Mouse (Mus musculus) frontal cortex, postnatal 14 days (tissue): ENCODE measurements around the gene Fat3.

Experiments used
- DNase-seq, 2 experiments: peaks; one replicate each; pipeline ENCODE4 v3.0.0; 2022; ENCODE audit warnings: low spot score in 2 of 2

Gene Fat3

DNA sequence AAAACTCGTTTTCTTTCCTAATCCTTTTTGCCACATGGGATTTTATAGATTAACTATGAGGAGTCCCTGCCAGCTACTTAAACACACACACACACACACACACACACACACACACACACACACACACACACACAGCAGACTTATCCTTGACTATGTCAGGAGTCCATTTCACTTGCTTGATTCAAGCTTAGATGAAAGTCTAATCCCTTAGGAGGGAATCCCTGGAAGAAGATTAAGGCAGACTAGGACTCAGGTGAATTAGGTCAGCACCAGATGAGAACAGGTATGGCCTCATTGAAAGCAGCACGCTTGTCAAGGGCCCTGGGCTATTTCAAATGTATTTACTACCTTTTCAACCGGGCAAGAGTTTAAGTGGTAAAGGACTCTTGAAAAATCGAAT lies 553.0 kb downstream of the Fat3 start:
- DNase-seq: no peak

- no peak for DNase-seq
These were observed 556.9 kb downstream of the Fat3 start for GRCm38 (mm10) chr9:15944182-15944581.

DNA sequence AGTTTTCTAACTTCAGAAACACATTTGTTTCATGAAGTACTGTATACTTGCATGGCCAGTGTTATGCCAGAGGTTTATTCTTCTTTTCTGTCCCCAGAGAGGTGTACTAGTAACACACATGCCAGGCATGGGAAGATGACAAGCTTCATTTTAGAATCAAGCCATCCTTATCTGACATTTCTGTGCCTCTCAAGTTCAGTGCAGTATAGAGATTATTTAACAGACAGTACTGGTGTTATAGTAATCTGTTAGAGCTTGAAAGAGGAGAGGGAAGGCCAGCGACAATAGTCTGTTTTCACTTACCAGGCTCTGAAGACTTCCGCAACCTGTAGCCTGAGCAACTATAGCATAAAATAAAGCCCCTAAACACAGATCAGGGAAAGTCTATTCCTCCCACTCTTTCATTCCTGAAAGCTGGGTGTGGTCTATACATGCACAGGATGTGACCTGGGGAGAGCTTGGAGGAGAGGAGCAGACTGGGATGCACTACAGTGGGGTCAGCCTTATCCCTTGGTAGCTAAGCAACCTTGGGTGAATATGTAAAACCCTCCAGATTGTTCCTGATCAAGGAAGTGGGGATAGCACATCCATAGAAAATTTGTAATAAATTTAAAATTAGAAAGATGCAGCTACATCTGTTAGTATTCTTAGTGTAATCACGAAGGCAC lies 557.5 kb downstream of the Fat3 start:
- DNase-seq: no peak

DNA sequence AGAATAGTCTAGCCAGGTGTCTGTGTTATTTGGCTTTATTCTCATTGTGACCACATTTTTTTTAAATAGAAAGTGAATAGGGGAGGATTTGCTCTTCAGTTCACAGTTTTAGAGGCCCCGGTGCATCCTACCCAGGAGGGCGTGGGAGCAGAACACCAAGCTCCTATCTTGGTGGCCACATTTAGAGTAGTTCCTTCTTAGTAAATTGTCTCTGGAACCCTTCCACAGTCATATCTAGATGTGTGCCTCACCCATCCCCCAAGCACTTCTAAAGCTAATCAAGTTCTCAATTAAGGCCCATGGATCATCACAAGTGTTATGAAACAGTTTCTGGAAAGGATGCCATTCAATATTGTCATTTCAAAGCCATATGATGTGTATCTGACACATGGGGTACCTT lies 559.3 kb downstream of the Fat3 start:
- DNase-seq: no peak

GRCm38 (mm10) chr9:15940933-15941673 lies 560.0 kb downstream of the Fat3 start:
- DNase-seq: no peak

- DNase-seq: no peak
These were observed 561.5 kb downstream of the Fat3 start for GRCm38 (mm10) chr9:15939594-15939993.

DNA sequence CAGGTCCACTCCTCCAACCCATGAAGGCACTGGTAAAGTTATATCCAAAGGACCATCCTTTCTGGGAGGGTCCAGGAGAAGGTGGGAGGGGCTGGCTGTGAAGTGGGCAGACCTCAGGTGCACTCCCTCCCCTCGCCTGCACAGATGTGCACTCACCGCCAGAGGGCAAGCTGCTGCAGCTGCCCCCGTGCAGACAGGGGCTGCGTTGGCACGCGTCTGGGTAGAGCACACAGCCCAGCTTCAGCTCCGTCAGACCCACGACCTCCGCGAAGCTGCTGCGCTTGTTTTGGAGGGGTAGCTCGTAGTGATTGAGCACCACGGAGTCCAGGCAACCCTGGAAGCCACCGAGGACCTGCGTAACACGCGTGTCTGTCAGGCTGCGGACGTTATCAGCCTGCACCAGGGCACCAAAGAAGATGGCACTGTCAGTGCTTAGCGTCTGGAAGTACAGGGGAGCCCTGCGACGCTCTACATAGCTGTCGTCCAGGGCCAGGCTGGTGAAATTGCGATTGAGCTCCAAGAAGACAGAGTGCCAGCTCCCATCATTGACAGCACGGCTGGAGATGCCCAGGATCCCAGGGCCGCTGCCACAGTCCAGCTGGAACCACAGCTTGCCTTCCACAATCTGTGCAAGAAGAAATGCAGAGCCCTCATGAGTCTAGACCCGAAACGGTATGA lies 563.1 kb downstream of the Fat3 start:
- DNase-seq: no peak

DNA sequence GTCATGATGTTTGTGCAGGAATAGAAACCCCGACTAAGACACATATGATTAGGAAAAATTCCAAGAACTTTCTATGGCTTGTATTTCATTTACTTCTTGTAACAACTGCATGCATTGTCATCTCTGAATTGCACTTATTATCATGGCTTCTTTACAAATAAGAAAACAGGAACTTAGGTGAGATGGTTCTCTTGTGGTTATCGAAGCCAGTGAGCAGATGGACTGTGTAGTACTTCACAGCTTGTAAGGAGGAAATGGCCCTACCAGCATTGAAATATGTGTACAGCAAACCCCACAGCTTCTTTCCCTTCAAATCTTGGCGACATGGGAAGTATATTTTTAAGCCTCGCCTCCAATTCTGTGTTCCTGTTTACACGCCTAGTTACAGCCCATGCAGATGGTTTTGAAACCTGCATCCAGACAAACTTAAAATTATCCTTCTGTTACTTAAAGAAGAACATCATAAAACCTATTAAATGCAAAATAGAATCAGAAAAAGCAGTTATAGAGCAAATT lies 570.1 kb downstream of the Fat3 start:
- no peak for DNase-seq

GRCm38 (mm10) chr9:15928331-15928730 lies 572.8 kb downstream of the Fat3 start:
- no peak for DNase-seq

DNA sequence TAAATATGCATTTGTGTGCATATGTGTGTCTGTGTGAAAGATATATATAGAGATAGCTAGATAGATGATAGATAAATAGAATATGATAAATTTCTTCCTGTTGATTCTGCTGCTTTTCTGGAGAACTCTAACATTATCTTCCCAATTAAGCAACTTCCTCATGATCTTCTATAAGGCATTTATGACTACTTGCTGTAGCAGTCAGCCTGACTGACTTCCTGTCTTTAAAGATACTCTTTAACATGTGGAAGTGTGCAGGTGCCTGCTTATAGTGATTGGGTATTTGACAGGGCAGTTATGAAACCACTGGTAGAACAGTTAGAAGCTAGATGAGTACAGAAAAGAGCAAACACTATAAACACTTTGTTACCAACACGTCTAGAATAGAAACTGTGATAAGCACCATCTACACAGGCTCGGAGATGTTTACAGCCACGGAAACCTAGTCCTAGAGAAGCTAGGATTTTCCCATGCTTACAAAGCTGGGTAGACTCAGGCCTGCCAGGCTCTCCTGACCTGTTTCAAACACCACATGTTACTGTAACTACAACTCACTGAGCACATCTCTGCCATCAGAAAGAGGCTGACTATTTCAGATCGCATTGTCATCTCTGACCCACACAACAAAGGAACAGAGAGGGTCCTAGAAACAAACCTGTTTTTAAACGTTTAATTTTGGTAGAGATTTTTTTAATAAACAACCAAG lies 573.6 kb downstream of the Fat3 start:
- no peak for DNase-seq

DNA sequence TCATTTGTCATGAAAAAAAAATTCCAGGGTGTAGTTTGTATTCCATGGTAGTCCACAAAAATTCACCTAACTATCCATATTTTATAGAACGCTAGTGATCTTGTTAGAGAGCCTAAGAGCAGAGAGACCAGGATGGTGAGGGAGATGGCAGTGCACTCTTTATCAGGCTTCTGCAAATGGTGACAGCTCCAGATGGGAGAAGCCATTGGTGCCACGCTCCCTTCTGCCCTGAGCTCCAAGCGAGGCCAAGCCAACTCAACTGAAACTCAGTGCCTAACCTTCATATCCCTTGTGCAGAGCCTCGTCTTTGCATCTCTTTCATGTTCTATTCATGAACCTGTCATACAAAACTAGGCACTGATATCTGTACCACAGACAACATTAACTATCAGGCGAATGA lies 575.8 kb downstream of the Fat3 start:
- no peak for DNase-seq

DNA sequence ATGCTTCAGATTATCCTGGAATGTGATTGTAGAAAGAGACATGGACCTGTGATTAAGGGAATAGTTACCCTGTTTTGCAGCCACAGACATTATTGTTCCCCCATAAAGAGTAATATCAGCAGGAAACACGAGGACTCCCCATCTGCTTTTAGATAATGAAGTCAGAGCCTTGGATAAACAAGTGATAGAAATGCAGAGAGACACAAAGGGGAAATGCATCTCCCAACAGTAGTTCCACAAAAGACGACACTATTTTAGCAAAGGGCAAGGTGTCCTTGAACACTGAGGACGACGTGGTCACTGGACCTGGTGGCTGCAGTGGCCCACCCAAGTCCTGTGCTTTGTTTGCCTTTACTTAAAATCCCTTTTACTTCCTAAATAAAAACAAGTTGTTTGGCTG lies 580.8 kb downstream of the Fat3 start:
- no peak for DNase-seq

DNA sequence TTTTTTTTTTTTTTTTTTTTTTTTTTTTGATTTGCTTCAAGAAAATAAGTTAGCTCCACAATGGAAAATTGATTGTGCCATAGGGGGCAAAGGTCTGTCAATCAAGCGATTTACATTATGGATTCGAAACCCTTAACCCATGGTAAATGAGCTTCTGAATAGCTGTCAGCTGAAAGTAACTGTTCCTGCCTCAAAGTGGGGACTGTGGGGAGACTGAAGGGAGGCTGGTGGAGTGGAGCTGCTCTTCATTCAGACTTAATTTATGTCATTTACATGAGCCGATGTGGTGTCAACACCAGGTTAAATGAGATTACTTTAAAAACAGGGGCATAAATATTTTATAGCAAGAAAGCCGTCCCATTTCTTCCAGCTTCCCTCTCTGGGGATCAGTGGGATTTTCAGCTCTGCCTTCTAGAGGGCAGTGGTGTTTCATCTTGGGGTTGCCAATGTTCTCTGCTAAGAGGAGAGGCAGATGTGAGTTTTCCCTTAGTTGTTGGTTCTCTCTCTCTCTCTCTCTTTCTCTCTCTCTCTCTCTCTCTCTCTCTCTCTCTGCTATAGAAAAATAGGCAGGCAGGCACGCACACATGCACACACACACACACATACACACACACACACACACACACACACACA lies 581.6 kb downstream of the Fat3 start:
- no peak for DNase-seq

GRCm38 (mm10) chr9:15916600-15916999 lies 584.5 kb downstream of the Fat3 start:
- DNase-seq: no peak

GRCm38 (mm10) chr9:15912735-15913134 lies 588.4 kb downstream of the Fat3 start:
- no peak for DNase-seq

DNA sequence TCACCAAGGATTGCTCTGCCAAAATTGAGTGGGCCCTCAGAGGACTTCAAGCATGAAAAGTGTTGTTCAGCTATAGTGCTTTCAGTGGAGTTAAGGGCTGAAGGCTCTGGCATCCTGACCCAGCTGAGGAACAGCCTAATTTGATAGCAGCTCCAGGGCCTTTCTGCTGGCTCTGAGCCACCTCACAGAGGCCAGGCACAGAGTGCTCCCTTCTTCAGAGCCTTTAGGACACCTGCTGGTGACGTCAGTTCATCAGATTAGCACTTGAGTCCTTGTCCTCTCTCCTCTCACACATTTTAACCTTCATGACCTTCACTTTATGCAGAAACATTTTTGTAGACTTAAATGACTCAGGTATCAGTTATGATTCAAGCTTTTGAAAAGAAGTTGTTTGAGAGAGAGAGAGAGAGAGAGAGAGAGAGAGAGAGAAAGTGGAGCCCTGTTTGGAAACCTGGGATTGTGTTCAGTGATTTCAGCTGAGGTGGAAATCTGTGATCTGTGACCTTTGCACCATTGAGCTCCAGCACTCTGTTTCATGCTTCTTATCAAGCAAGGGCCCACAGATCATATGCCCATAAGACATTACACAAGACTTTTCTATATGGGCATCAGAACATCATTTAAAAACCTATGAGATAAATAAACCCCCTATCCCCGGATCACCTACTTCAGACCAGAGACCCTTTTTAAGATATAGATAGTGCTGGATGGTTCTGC lies 591.5 kb downstream of the Fat3 start:
- no peak for DNase-seq

- no peak for DNase-seq
These were observed 596.9 kb downstream of the Fat3 start for GRCm38 (mm10) chr9:15903948-15904750.

GRCm38 (mm10) chr9:15898112-15898511 lies 603.0 kb downstream of the Fat3 start:
- no peak for DNase-seq

DNA sequence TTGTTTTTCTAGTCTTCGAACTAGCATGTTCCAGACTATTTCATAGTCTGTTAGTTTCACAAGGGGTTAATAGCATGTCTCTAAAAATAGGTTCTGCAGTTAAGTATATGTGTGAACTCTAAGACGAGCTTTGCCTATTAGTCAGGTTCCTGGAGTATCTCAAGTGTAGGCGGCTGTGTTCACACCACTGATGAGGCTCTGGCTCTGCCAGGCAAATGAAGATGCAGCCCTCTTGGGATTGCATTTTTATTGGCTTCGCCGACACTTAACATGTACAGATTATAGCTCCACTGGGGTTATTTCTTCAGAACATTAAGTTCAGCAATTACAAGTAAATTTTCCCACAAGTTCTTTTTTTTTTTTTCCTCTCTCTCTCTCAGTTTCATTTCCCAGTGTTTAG lies 614.3 kb downstream of the Fat3 start:
- DNase-seq: no peak

DNA sequence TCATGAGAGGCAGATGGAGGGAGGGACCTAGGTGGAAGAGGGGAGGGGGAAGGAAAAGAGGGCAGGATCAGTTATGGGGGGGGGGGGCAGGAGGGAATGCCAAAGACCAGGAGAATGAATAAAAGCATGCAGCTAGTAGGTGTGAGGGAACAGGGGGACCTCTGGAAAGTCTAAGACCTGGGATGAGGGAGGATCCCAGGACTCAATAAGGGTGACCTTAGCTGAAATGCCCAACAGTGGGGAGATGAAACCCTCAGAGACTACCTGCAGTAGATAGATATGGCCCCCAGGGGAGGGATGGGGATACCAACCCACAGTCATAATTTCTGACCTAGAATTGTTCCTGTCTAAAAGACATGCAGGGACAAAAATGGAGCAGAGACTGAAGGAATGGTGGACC lies 620.3 kb downstream of the Fat3 start:
- no peak for DNase-seq
